25 mouse cellular contexts compared by ENCODE assay signal in genomic region chr3:50063396-50063795, GRCm38 (mm10).
"Had no signal": no experiment of that assay in that cellular context is flagged by ENCODE, and none has a peak within 500 bp of the region (broad histone marks: within the 10 kb centered on the region; RNA-seq: fewer than 3 reads in every experiment).

No protein-coding gene starts in this region.

- H3K4me3 ChIP-seq: heart, adult 2 months; heart, embryonic 12.5 days; hindbrain, embryonic 10.5 days; hindbrain, embryonic 12.5 days; intestine, embryonic 15.5 days; layer of hippocampus, adult 2 months; limb, embryonic 13.5 days; limb, embryonic 15.5 days; liver, embryonic 12.5 days had no signal

- ATAC-seq: hindbrain, embryonic 16.5 days; inflammation-experienced regulatory T-cells, adult 6 months; intestine, embryonic 15.5 days; intestine, postnatal 0 days; liver, embryonic 12.5 days had no signal

- DNase-seq: gastrocnemius, postnatal 14 days; gastrocnemius, postnatal 36 days; heart, adult 2 months; heart, postnatal 10 days; heart, postnatal 4 days; kidney, adult 18-20 months; kidney, adult 8-10 months; kidney, postnatal 10 days; kidney, postnatal 25 days; kidney, postnatal 4 days; layer of hippocampus, adult 9-11 months; layer of hippocampus, postnatal 36 days; left cerebral cortex, postnatal 4 days had no signal

- H3K9me3 ChIP-seq: heart, embryonic 12.5 days; hindbrain, embryonic 10.5 days; hindbrain, embryonic 12.5 days; intestine, embryonic 15.5 days; limb, embryonic 13.5 days; limb, embryonic 15.5 days; liver, embryonic 12.5 days had no signal

- H3K4me1 ChIP-seq: heart, embryonic 12.5 days; hindbrain, embryonic 10.5 days; hindbrain, embryonic 12.5 days; intestine, embryonic 15.5 days; limb, embryonic 13.5 days; limb, embryonic 15.5 days; liver, embryonic 12.5 days had no signal

- H3K36me3 ChIP-seq: heart, embryonic 12.5 days; hindbrain, embryonic 10.5 days; hindbrain, embryonic 12.5 days; intestine, embryonic 15.5 days; limb, embryonic 13.5 days; limb, embryonic 15.5 days; liver, embryonic 12.5 days had no signal

- H3K27ac ChIP-seq: heart, adult 2 months; hindbrain, embryonic 10.5 days; hindbrain, embryonic 12.5 days; hindbrain, embryonic 14.5 days; intestine, embryonic 15.5 days; layer of hippocampus, adult 2 months; limb, embryonic 13.5 days; limb, embryonic 15.5 days; liver, embryonic 12.5 days had no signal

- H3K27me3 ChIP-seq: heart, embryonic 12.5 days; hindbrain, embryonic 12.5 days; intestine, embryonic 15.5 days; limb, embryonic 13.5 days; limb, embryonic 15.5 days; liver, embryonic 12.5 days had no signal
